Mouse (Mus musculus) brain, embryonic 14.5 days (tissue): ENCODE measurements around the gene Sumf1.

Source experiments
- CTCF ChIP-seq: fragments of 200-500 bp; IDR thresholded peaks from 2 replicates; pipeline ENCODE4 v1.5.1; 2012; ENCODE audit warnings: inconsistent platforms, mild to moderate bottlenecking, moderate library complexity, borderline replicate concordance; ENCODE audit not compliant: insufficient read depth, insufficient read length; ENCODE audit errors: extremely low read depth
- POLR2A ChIP-seq: fragments of 200-500 bp; IDR thresholded peaks from 2 replicates; pipeline ENCODE4 v1.6.1; 2012; ENCODE audit warnings: mild to moderate bottlenecking, inconsistent platforms, borderline replicate concordance; ENCODE audit not compliant: poor library complexity, insufficient read depth, insufficient read length, severe bottlenecking; ENCODE audit errors: extremely low read depth

DNA sequence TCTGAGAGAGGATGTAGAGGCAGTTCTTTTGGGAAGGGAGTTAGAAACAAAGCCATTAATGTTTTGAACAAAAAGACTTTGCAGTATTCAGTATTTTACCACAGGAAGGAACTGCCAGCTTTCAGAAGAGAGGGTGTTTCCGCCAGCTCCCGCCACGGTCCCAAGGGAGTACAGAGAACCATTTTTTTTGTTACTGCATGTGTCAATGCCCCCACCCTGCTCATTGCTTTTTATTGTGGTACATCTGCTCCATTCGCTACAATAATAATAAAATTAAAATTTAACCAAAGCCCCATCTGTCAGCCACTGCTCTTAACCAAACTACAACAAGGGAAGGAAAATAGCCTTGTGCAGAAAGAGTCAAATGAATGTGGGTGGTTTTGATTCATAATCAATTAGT is 7.2 kb upstream of the Sumf1 start:
- TF ChIP-seq CTCF = no peak
- no peak for TF ChIP-seq POLR2A
